Mouse (Mus musculus) lung, embryonic 15.5 days (tissue): Measurements from ENCODE around the gene Zfp759. TPM values are rescaled to one million over a fixed set of nuclear protein-coding genes. Genes with fewer than 3 reads are reported as not detected.
"Not testable (repeated sequence)": the region's sequence is repeated elsewhere in the genome, so short reads cannot be mapped to it uniquely, and the experiment has no call there.

Experiments used
- ATAC-seq: fragments of 200-750 bp; cut with Nextera tagmentation; 2 replicates; pipeline ENCODE4 v1.8.0; 2017; ENCODE audit warnings: moderate number of reproducible peaks, borderline replicate concordance; ENCODE audit not compliant: low FRiP score, low TSS enrichment; ENCODE audit errors: extremely low read depth
- H3K27ac ChIP-seq: fragments of 300-500 bp; sonication (generic); 2 replicates; pipeline ENCODE4 v1.5.1; 2015; ENCODE audit warnings: moderate library complexity, mild to moderate bottlenecking, inconsistent platforms
- H3K27me3 ChIP-seq: fragments of 300-500 bp; sonication (generic); 2 replicates; pipeline ENCODE4 v1.6.1; 2015; ENCODE audit warnings: inconsistent platforms
- H3K36me3 ChIP-seq: fragments of 300-500 bp; sonication (generic); 2 replicates; pipeline ENCODE4 v1.6.1; 2015; ENCODE audit warnings: inconsistent platforms
- H3K4me1 ChIP-seq: fragments of 300-500 bp; sonication (generic); 2 replicates; pipeline ENCODE4 v1.6.1; 2015; ENCODE audit warnings: inconsistent platforms
- H3K4me2 ChIP-seq: fragments of 300-500 bp; sonication (generic); 2 replicates; pipeline ENCODE4 v1.6.1; 2015; ENCODE audit warnings: inconsistent platforms, mild to moderate bottlenecking, moderate library complexity
- H3K4me3 ChIP-seq: fragments of 300-500 bp; sonication (generic); 2 replicates; pipeline ENCODE4 v1.5.1; 2015; ENCODE audit warnings: mild to moderate bottlenecking, inconsistent platforms
- H3K9ac ChIP-seq: fragments of 300-500 bp; sonication (generic); 2 replicates; pipeline ENCODE4 v1.6.1; 2015; ENCODE audit warnings: inconsistent platforms
- H3K9me3 ChIP-seq: fragments of 300-500 bp; sonication (generic); 2 replicates; pipeline ENCODE4 v1.6.1; 2016; ENCODE audit warnings: inconsistent platforms
- WGBS: fragments of 180-500 bp; shearing (Covaris S2); methylation state at CpG from one replicate; pipeline ENCODE4 v1.1.7; 2015; 5-methylcytosine and 5-hydroxymethylcytosine counted together
- polyA plus RNA-seq: library from polyadenylated mRNA; unstranded; fragments of >200 nt; fragmentation: Nextera tagmentation; extraction: Ambion mirVana; gene quantifications from 2 replicates; pipeline ENCODE4 v1.2.1, GENCODE M21; 2015

Zfp759 gene
- polyA plus RNA-seq, 1 experiment from 2014 or later = 1.9 TPM

DNA sequence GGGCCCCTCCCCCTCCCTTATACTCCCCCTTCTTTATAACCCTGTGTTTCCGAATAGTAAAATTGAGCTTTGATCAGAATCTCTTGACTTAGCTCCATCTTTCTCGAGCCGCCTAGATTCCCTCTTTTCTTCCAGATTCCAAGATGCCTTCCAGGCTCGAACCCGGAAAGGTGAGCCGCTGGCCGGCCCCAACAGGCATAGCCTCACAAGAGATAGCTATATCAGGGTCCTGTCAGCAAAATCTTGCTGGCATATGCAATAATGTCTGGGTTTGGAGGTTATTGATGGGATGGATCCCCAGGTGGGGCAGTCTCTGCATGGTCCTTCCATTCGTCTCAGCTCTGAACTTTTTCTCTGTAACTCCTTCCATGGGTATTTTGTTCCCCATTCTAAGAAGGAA lies 5.3 kb upstream of the Zfp759 start, which contains the start of gene Rslcan18:
Gene Rslcan18, minus strand, starts transcription at position 101 of the 400 bp plus-strand sequence.
- H3K4me1 ChIP-seq, H3K27ac ChIP-seq, H3K4me3 ChIP-seq, H3K4me2 ChIP-seq, ATAC-seq, H3K27me3 ChIP-seq, H3K9ac ChIP-seq, H3K9me3 ChIP-seq, H3K36me3 ChIP-seq: not testable (repeated sequence)
- WGBS = 86% methylated on average over 8 of the region's 8 CpGs

- Histone ChIP-seq H3K36me3 (no peaks in the 10 kb centered on the region), H3K4me1 (peaks cover 4% of the 10 kb centered on the region; the same call in 1 of the 2 replicates), H3K9ac (no peak overlapping the region), H3K27me3 (no peaks in the 10 kb centered on the region), H3K4me2 (no peak overlapping the region), H3K27ac (no peak overlapping the region), H3K9me3 (no peaks in the 10 kb centered on the region), H3K4me3 (no peak overlapping the region)
- no peak for ATAC-seq
- 80% methylated on average over 1 of the region's 1 CpGs for WGBS
Observed at GRCm38 (mm10) chr13:67124460-67124859, 3.0 kb downstream of the Zfp759 start.

DNA sequence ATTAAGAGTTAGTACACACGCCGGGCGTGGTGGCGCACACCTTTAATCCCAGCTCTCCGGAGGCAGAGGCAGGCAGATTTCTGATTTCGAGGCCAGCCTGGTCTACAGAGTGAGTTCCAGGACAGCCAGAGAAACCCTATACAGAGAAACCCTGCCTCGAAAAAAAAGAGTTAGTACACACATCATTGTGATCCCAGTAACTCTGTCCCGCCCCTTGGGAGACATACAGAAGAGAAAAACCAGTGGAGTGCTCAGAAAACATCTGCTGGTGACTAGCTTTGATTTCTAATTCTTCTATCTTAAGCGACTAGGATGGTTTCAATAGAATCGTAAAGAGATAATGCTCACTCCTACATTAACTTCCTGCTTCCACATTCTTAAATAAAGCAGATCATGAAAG lies 6.0 kb downstream of the Zfp759 start:
- H3K4me1 ChIP-seq, H3K9ac ChIP-seq, H3K27me3 ChIP-seq, H3K4me3 ChIP-seq, H3K27ac ChIP-seq, H3K9me3 ChIP-seq, ATAC-seq, H3K36me3 ChIP-seq: not testable (repeated sequence)
- H3K4me2 ChIP-seq = peak overlapping the region; percentile 71
- WGBS = 76% methylated on average over 10 of the region's 10 CpGs

GRCm38 (mm10) chr13:67128038-67128721 lies 6.7 kb downstream of the Zfp759 start:
- H3K9ac ChIP-seq = peak overlapping the region; percentile 48
- H3K36me3 ChIP-seq = no peaks in the 10 kb centered on the region
- H3K4me3 ChIP-seq = peak overlapping the region; percentile 65
- H3K27ac ChIP-seq = no peak overlapping the region
- peak; percentile 90 for ATAC-seq
- no peaks in the 10 kb centered on the region for H3K9me3 ChIP-seq
- H3K4me1 ChIP-seq = peaks cover 4% of the 10 kb centered on the region; the same call in 1 of the 2 replicates
- no peaks in the 10 kb centered on the region for H3K27me3 ChIP-seq
- 1% methylated on average over 18 of the region's 18 CpGs for WGBS
- H3K4me2 ChIP-seq = peak overlapping the region; percentile 71

DNA sequence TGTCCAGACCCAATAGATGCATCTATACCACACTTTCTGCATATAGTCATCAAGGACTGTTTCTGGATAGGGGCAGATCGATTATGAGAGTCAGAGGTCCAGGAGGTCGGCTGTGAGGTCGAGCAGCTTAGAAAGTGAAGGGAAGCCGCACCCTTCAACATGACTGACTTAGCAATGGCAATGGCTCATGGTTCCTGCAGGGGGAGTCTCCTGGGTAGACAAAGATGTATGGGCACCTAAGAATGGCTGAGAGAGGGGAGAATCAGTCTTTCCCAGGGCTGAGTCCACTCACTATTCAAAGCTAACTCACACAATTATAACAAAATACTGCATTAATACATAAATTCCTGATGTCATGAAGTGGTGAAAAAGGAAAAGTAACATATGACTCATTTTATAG lies 44.7 kb downstream of the Zfp759 start:
- 46% methylated on average over 4 of the region's 4 CpGs for WGBS
- not testable (repeated sequence) for H3K27me3 ChIP-seq, H3K4me3 ChIP-seq, H3K27ac ChIP-seq, H3K9ac ChIP-seq, H3K4me2 ChIP-seq, ATAC-seq, H3K9me3 ChIP-seq, H3K36me3 ChIP-seq, H3K4me1 ChIP-seq

DNA sequence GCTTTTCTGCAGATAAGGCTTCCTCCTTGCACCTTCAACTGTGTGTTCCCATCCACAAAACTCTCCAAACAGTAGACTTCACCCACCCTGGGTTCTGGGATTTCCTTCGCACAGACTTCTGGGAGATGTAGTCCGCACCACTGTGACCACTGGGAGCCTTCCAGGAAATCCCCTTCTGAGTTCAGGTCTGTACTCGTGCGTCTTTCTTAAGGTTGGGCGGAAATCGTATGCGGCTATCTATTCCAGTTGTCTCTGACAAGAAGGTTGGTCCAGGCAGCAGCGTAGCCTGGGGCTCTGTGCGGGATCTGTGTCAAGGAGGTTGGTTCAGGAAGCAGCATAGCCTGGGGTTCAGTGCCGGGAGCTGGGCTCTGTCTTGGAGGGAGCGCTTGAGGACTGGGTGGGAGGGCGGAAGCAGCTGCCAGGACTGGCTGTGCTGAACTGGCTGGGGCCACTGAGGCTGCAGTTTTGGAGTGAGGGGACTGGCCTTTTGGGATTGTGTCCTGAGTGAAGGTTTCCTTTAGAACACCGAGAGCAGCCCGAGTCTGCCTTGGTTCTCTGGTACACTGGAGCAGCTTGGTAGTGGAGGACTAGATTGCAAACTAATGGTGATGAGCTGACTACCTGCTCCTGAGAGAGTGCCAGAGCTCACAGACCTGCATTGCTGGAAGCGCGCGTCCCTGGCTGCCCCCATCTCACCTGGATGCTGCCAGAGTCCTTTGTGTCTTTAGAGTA lies 51.7 kb downstream of the Zfp759 start, which contains the start of gene Rsl1:
Gene Rsl1, plus strand, starts transcription at position 192 of the 732 bp plus-strand sequence.
- Histone ChIP-seq H3K27ac (peak within 1 kb of the TSS; percentile 72), H3K9ac (peak within 1 kb of the TSS; percentile 50), H3K4me3 (peak within 1 kb of the TSS; percentile 69), H3K4me2 (peak within 1 kb of the TSS; percentile 62)
- not testable (repeated sequence) for H3K4me1 ChIP-seq, H3K27me3 ChIP-seq, H3K36me3 ChIP-seq, H3K9me3 ChIP-seq
- WGBS = under 1% methylated on average over 17 of the region's 17 CpGs
- ATAC-seq = peak; percentile 99

DNA sequence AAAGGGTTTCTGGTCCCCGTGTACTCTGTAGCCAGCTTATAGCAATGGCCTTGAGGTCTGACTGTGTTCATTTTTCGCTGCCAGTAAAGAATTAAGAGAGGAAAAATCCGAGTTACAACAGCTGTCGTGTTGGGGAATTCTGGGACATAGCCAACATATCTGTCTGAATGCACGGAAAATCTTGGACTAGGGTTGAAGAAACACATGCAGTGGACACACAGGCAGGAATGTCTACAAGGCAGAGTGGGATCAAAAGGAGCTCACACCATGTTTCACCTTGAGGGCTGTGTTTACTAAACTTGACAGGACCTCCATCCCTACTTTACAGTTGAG lies 52.2 kb downstream of the Zfp759 start:
- H3K27ac ChIP-seq = no peak overlapping the region
- H3K4me1 ChIP-seq = no peaks in the 10 kb centered on the region; the same call in 1 of the 2 replicates
- peak overlapping the region; percentile 69 for H3K4me3 ChIP-seq
- no peaks in the 10 kb centered on the region for H3K27me3 ChIP-seq
- peaks cover 9% of the 10 kb centered on the region for H3K36me3 ChIP-seq
- no peak for ATAC-seq
- peak overlapping the region; percentile 62 for H3K4me2 ChIP-seq
- H3K9me3 ChIP-seq = no peaks in the 10 kb centered on the region
- peak overlapping the region; percentile 50 for H3K9ac ChIP-seq
- 18% methylated on average over 5 of the region's 5 CpGs for WGBS

Other genes starting within 250 kb of the Zfp759 start
- 0.72 and 1.4 TPM in 2 replicates for gene Gm10767, start 216.7 kb upstream of the Zfp759 start, polyA plus RNA-seq
- gene Zfp712, start 60.5 kb upstream of the Zfp759 start, polyA plus RNA-seq = 3.7 TPM in 2 replicates
- gene Zfp708, start 23.7 kb upstream of the Zfp759 start, polyA plus RNA-seq = 5.0 and 5.5 TPM in 2 replicates
- gene Gm28557, start 13.1 kb upstream of the Zfp759 start, polyA plus RNA-seq = 3.4 and 3.5 TPM in 2 replicates
- gene Rslcan18, start 5.4 kb upstream of the Zfp759 start, polyA plus RNA-seq = 0.16 and 0.39 TPM in 2 replicates
- 9.0 and 9.1 TPM in 2 replicates for gene Rsl1, start 51.5 kb downstream of the Zfp759 start, polyA plus RNA-seq
- gene Zfp455, start 72.8 kb downstream of the Zfp759 start, polyA plus RNA-seq = 1.6 and 1.9 TPM in 2 replicates
- gene Zfp458, start 156.8 kb downstream of the Zfp759 start, polyA plus RNA-seq = 1.5 TPM in 2 replicates
- 0.21 and 0.92 TPM in 2 replicates for gene Zfp457, start 184.8 kb downstream of the Zfp759 start, polyA plus RNA-seq
- 2.7 and 2.8 TPM in 2 replicates for gene Zfp595, start 210.9 kb downstream of the Zfp759 start, polyA plus RNA-seq
- gene Gm28044, start 238.9 kb downstream of the Zfp759 start, polyA plus RNA-seq = 0.64 TPM in 1 of 2 replicates, not detected in the other
- 0.93 and 1.1 TPM in 2 replicates for gene Zfp953, start 238.9 kb downstream of the Zfp759 start, polyA plus RNA-seq